Mouse (Mus musculus) MEL-GATA-1-ER (cell line): ENCODE measurements at regions not wholly inside any gene's neighbourhood (a gene's known extent, or its start where the extent isn't known, plus 50 kb on each side); places are given as distances from the start of the nearest gene placed in this dataset.
"Not testable (repeated sequence)": the region's sequence is repeated elsewhere in the genome, so short reads cannot be mapped to it uniquely, and the experiment has no call there.

Source experiments
- DNase-seq: peaks from one replicate; pipeline ENCODE4 v3.0.0-alpha.2; 2012; ENCODE audit warnings: low read depth; ENCODE audit errors: extremely low read depth

DNA sequence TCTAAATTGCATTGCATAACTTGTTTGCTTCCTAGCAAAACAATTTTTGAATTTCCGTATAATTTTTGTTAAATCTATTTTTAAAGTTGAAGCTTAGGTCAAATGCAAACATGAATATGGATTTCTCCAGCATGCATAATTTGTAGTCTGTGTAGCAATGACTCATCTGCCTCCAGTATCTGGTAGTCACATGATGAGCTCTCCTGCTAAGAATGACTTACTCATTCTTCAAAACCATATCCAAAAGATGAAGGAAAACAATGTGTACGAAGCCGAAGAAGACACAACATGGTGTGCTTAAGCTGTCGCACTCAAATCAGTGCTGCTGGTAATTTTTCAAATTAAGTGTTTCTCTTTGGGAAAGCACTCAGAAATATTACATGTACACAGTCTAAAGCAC, 1453.2 kb upstream of the Gje1 start:
- DNase-seq = no peak

DNA sequence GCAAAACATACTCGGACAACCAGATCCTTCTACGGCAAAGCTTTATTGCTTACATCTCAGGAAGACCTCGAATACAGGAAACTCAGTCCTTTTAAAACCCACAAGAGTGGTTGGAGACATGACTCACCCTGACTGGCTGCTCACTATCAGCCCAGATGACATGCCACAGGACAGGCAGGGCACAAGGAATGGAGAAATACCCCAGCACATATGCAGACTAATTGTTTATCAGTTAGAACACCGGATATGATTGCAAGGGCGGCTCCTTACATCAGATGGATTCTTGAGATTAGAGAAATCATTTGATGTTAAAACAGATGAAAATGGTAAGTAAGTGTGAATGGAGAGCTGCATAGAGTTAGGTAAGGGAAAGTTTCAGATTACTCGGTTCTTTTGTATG, 1441.5 kb upstream of the Gje1 start:
- DNase-seq = not testable (repeated sequence)

GRCm38 (mm10) chr10:16158445-16158844, 1440.4 kb upstream of the Gje1 start:
- no peak for DNase-seq

DNA sequence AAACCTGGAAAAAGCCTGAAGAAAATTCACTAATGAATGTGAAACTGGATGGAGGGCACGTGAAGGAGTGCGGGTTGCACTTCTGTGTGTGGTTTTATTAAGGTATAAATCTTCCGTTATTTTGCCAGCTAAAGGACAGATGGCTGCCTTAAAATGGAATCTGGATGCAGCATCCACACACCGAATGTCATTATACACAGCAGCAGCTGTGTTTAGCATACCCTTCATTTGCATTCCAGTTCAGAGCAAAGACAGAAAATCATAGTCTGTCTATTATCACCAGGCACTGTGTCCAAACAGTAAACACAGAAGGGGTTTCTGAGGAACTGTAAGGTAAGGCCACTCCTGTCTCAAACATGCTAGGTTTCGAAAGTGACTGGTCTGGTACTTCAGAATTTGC, 1438.9 kb upstream of the Gje1 start:
- DNase-seq = no peak

DNA sequence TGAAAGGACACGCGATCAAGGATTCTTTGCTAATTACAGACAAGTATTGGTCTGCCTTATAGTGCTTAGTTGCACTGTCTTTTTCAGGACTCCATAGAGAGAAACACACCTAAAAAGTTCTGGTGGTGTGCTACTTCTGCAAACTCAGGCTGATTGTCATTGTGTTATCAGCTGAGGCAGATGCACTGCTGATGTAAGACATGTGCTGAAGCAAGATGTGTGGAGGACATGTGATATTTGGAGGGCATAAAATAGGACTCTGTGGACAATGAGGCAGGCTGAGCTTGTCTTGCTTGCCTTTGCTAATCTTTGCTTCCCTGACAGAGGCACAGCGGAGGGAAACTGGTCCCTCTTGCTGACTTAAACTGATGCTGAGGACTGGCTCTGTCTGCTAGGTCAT, 1431.0 kb upstream of the Gje1 start:
- peak; percentile 40 for DNase-seq

DNA sequence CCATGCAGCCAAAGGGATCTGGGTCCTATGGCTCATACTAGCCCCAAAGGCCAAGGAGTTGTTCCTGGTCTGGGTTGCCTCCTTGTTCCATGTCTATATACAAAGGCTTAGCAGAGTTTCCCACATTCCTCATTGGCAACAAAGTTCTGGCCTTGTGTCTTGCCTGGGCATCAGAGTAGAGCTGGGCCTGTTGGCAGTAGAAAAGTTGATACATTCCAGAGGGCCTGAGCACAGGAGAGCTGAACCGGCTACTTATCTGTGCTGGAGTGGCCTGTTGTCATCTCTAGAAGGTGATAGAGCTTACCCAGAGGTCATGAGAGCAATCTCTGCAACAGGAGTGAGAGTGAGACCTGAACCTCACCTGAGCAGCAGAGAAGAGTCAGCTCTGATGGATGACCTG, 1427.4 kb upstream of the Gje1 start:
- DNase-seq = no peak

DNA sequence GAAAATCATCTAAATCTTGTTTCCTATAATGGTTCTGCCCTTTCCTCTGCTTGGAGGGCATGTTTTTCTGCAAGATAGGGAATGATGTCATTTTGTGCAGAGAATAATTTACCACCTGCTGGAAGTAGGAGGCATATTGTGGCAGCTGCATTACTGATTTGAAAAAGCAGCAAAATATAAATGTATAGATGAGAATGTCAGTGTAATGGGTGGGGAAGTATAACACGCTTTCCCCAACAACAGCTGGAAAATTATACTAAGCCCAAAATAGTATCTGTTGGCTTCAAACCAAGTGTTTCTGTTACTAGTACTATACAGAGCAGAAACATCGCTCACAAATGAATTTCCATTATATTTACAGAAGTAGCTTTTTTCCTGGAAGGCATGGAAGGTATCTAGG, 1405.9 kb upstream of the Gje1 start:
- DNase-seq = no peak

DNA sequence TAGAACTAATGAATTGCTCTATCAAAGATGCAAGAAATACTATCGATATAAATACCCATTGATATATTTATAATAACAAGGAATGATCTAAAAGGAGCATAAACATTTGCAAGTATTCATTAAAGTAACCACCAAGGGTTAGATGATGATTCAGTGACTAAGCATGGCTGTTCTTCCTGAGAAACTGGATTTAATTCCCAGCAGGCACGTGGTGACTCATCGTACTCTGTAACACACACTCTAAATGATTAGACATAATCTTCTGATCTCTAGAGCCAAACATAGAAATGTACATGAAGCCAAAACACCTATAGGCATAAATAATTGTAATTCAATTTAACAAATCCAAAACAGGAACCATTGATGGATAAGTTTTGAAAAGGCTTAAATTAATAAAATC, 1370.2 kb upstream of the Gje1 start:
- no peak for DNase-seq

DNA sequence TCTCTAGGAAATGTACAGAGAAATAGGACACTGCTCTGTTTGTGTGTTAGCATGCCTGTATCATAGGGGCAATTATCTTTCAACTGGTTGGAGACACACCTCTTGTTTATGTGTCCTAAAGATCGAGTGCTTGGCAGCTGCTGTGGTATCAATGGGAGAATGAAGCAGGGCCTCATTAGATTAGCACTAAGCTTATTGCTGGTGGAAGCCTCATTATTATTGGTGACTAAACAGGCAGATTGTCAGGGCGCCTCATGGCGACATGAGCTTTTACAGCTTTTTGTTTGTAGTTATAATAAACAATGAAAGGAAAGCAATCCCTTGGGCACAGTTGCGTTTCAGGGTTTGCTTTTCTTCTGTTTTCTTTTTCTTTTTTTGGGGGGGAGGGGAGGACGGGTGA, 1335.0 kb upstream of the Gje1 start:
- no peak for DNase-seq

GRCm38 (mm10) chr10:16052463-16052889, 1334.5 kb upstream of the Gje1 start:
- DNase-seq = no peak

DNA sequence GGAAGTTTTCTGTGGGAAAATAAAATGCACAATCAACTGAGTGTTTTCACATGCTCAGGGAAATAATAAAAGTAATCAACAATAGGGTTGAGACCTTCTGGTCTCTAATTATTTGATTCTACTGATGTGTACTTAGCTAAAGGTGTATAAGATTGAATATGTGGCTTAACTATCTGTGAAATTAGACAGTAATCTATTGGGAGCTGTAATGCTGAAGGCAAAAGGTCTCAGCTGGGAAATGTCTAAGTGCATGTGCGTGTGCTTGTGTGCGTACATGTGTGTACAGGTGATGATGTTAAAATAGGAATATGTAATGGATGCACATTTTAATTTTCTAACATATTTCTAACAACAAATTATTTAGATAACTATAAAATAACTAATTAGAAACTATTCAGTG, 1318.2 kb upstream of the Gje1 start:
- DNase-seq = no peak

GRCm38 (mm10) chr10:16033096-16033495, 1315.1 kb upstream of the Gje1 start:
- DNase-seq = no peak

DNA sequence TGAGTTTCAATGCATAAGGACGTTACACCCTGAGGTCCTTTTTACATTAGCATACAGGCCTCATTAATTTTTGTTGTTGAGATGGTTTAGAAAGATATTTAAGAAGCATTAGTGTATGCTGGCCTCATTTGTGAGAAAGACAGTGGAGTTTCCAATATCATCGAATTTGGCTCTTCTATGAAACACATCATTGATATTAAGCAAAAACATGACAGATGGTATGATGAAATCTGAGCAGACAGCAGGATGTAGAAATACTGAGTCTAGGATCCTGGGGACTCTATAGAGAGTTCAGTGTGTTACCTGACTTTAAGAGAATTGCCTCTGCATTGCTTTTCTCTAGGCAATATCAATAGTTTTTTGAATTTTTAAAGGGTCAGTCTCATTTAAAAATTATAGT, 1312.8 kb upstream of the Gje1 start:
- no peak for DNase-seq

GRCm38 (mm10) chr10:16014806-16015205, 1296.8 kb upstream of the Gje1 start:
- no peak for DNase-seq

DNA sequence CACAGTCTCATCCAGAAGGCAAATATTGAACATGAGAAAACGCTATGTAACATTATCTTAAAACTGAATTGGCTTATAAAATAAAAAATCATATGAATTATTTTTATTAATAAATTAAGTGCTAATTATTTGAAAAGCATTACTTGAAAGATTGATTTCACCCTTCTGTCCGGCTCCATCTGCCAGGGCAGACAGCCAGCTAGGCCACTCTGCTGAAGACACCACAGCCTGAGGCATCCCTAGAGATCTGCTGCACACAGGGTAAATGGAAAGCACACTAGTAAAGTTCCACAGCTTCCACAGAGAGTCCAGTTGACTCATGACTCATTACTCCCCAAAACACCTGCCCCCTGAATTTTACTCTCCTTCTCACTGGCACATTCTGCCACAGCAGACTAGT, 1283.2 kb upstream of the Gje1 start:
- no peak for DNase-seq

- no peak for DNase-seq
Observed at GRCm38 (mm10) chr10:15993275-15993674, 1275.3 kb upstream of the Gje1 start.
